Mouse (Mus musculus) lung, adult 2 months (tissue): ENCODE results near the gene Vash2. TPM values are rescaled to one million over a fixed set of nuclear protein-coding genes. Genes with fewer than 3 reads are reported as not detected.

Source experiments
- DNase-seq: peaks from one replicate; pipeline ENCODE4 v3.0.0; 2022
- H3K4me1 ChIP-seq: fragments of 200-500 bp; 2 replicates; pipeline ENCODE4 v1.6.1; 2011; ENCODE audit warnings: low read length; ENCODE audit not compliant: control insufficient read depth, insufficient read depth
- H3K4me3 ChIP-seq: fragments of 200-500 bp; replicated peaks from 2 replicates; pipeline ENCODE3; 2011; ENCODE audit warnings: low read depth, mild to moderate bottlenecking, control low read depth, low read length; ENCODE audit errors: extremely low read depth
- CTCF ChIP-seq: fragments of 200-500 bp; IDR thresholded peaks from 2 replicates; pipeline ENCODE4 v1.5.1; 2011; ENCODE audit warnings: mild to moderate bottlenecking, low read length, control low read depth; ENCODE audit not compliant: insufficient read depth
- POLR2A ChIP-seq: fragments of 200-500 bp; IDR thresholded peaks from 2 replicates; pipeline ENCODE4 v1.6.1; 2011; ENCODE audit warnings: low read depth, mild to moderate bottlenecking, control low read depth, low read length, borderline replicate concordance; ENCODE audit errors: extremely low read depth
- WGBS: fragments of 180-500 bp; shearing (Covaris S2); methylation state at CpG from one replicate; pipeline ENCODE4 v1.1.7; 2018; 5-methylcytosine and 5-hydroxymethylcytosine counted together
- polyA plus RNA-seq: library from polyadenylated mRNA; depleted of rRNA; stranded (reverse); fragments of >200 nt; gene quantifications from 2 replicates; pipeline ENCODE4 v1.2.3, GENCODE M21; 2012

The Vash2 gene
- polyA plus RNA-seq, 1 experiment = 1.5 TPM

DNA sequence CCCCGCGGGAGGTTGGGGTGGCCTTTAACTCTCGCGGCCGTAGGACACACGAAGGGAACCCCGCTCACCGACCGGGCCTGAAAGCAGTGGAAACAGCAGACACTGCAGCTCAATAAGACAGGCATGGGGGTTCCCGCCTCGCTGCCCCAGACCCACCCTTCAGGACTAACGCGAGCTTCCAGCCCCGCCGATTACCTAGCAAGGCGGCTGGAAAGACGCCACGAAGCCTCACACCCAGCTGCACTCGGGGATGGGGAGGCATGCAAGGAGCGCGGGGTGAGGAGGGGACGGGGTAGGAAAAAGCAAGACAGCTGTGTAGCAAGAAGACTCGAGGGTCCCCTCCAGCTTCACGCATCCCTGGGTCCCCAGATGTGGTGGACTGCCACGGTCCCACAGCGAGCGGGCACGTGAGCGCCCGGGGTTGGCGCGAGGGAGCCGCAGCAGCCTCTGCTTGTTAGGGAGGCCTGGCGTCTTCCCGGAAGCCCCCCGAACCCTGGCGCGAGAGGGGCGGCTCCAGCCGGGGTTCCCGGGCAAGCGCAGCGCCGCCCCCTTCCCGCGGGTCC lies 504 bp downstream of the Vash2 start:
- peak overlapping the region; percentile 37 for H3K4me3 ChIP-seq
- DNase-seq = no peak
- WGBS = 1% methylated on average over 46 of the region's 46 CpGs
- H3K4me1 ChIP-seq = no peaks in the 10 kb centered on the region; the same call in 1 of the 2 replicates
- no peak for TF ChIP-seq POLR2A
- TF ChIP-seq CTCF = no peak

DNA sequence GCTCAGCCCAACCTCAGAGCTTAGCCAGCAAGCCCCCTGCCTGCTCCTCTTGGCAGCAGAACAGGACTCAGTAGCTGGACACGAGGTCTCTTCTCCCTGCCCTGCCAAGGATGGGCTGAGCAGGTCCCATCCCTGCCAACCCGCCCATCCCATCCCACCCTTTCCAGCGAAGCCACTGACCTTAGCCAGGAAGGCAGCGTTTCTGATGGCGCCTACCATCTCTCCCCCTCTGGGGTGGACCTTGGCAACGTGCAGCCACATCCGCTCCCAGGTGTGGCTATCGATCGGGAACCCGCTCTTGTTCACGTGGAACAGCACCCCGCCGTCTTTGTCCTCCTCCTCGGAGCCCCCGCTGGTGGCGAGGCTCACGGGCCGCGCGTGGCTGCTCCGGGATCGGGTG lies 1.1 kb downstream of the Vash2 start:
- no peaks in the 10 kb centered on the region; the same call in 1 of the 2 replicates for H3K4me1 ChIP-seq
- DNase-seq = no peak
- TF ChIP-seq CTCF (no peak), POLR2A (no peak)
- H3K4me3 ChIP-seq = no peak overlapping the region
- WGBS = 2% methylated on average over 22 of the region's 22 CpGs

DNA sequence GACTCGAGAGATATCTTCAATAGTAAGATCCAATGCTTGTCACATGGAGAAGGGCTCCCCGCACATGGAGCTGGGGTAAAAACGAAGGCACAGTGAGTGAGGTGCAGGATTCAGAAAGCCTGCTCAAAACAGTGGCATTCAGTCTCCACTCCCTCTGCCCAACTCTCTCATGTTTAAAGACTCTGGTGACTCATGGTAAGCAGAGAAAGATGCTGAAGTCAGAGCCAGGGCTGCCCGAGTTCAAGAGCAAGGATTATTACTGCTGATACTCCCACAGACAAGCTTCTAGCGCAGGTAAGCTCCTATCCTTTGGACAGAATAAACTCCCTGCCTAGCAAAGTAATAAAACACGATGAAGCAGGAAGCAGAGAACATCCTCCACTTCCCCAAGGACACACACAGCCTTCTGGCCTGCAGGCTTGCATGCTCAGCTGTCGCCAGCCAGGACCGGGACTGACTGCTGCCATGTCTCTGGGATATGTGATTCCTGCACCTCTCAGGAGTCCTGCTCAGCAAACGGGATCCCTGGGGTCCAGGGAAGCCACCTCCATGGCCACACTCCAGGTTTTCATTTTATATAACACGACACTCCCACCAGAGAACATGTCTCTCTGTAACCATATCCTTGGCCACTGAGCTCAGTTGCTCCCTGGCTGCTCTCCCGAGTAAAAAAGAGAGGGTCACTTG lies 2.1 kb downstream of the Vash2 start:
- DNase-seq = no peak
- Histone ChIP-seq H3K4me3 (no peak overlapping the region), H3K4me1 (no peaks in the 10 kb centered on the region; the same call in 1 of the 2 replicates)
- WGBS = 58% methylated on average over 11 of the region's 11 CpGs
- TF ChIP-seq CTCF = no peak
- no peak for TF ChIP-seq POLR2A

DNA sequence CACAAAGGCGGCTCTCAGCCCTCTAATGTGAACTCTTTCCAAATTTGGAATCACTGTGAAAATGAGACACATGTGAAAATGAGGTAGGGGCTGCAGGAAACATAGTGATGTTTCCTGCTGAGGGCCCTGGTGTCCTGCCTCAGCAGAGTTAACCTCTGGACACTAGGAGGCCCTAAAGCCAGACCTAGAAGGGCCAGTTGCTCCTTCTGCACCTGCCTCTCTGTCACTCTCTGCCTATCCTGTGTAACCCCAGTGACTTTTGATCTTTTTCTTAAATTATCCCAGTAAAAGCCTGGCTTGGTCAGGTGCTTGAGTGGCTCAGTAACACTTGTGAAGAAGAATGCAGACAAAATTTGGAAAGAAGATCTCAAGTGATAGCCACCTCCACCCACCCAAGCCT lies 4.3 kb downstream of the Vash2 start:
- H3K4me3 ChIP-seq = no peak overlapping the region
- no peak for TF ChIP-seq POLR2A
- no peak for TF ChIP-seq CTCF
- 92% methylated on average over 1 of the region's 1 CpGs for WGBS
- no peak for DNase-seq
- H3K4me1 ChIP-seq = no peaks in the 10 kb centered on the region; the same call in 1 of the 2 replicates

DNA sequence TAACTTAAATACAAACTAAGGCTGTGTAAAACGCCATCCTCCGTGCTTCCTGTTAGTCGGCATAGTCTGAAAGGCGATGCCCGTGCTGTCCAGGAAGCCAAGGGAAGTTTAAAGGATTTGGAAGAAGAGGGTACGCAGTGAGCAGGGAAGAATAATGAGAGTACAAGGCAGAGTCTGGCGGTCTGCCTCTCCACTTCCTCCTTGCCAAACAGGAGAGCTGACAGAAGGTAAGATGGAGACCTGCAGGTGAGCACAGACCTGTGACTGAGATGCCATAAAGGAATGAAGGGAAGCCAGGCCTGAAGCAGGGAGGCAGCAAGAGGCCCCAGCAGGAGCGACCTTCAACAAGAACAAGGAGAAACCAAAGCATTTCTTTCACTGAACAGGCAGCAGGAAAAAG lies 4.9 kb downstream of the Vash2 start:
- Histone ChIP-seq H3K4me3 (no peak overlapping the region), H3K4me1 (no peaks in the 10 kb centered on the region; the same call in 1 of the 2 replicates)
- no peak for DNase-seq
- no peak for TF ChIP-seq POLR2A
- no peak for TF ChIP-seq CTCF
- 75% methylated on average over 8 of the region's 8 CpGs for WGBS

DNA sequence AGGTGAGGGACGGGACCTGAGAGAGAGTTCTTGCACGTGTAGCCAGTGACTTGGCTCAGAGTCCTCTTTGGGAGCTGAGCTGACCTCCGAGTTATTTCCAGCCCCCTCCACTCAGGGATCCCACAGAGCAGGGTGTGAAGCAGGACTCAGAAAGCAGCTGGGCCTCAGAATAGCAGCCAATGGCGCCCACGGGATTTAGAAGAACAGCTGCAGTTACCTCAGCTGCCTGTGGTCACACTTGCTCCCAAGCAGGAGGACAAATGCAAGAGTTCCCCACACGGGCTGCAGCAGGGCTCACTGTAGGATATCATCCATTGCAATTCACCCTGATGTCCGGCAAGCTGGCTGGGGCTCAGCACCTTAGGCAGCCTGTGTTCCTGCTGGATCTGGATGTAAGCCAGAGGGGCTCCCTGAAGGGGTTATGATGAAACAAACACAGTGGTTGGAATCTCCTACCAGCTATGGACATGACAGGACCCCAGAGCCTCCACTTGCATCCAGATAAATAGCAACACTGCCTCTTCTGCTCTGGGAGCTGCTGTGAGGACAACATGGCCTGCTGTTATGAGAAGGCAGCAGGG lies 6.4 kb downstream of the Vash2 start:
- no peaks in the 10 kb centered on the region for H3K4me1 ChIP-seq
- no peak for DNase-seq
- 66% methylated on average over 7 of the region's 7 CpGs for WGBS
- TF ChIP-seq POLR2A (no peak), CTCF (no peak)
- no peak overlapping the region for H3K4me3 ChIP-seq

DNA sequence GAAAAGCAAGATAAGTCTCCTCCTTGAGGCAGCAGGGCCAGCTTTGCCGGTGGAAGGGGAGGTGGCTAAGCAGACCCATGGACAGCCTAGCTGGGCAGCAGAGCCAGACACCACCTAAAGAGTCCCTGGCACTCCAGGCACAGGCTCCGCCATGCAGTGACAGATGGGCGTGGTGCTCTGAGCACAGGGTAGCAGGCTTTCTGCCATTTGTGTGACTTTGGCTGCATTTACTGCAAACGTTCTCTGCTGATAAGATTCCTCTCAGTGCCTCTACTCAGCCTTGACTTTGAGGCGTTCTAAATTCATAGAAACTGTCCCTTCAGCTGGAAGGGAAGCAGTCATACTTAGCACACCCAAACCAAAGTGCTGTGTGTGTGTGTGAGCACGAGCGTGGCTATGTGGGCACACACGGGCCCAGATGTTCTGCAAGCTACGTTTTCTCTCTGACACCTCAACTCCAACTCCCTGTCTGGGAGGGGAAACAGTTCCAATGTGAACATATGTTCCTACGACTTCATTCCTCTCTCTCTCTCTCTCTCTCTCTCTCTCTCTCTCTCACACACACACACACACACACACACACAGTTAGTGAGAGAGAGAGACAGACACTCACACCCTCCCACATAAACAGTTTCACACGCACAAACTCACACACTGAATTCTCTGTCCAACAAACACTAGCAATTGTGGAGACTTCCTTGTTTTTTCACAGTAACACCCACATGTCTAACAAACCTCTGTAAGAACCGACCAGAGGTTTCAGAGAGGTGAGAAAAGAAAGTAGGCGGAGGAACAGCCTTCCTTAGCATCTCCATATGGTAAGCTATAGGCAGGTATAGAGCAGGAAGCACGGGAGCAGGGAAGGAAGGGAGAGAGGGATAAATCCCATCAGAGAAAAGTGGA lies 7.1 kb downstream of the Vash2 start:
- Histone ChIP-seq H3K4me3 (no peak overlapping the region), H3K4me1 (no peaks in the 10 kb centered on the region)
- 69% methylated on average over 14 of the region's 14 CpGs for WGBS
- TF ChIP-seq POLR2A = no peak
- TF ChIP-seq CTCF = no peak
- DNase-seq = no peak

DNA sequence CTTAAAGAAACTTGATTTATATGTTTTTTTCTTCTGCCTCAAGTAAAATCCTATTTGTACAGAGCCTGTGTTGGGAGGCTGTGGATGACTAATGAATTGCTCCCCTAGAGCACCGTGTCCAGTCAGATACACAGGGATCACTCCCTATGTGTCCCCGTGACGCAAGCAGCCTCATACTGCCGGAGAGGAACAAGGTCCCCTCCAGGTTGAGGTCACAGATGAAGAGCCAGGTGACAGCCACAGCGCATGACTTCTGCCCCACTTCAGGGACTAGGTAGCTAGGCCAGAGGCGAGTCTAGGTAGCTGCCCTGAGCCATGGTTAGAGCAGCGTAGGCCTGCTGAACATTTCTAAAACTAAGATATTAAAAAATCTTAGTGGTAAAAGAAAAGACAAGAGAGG lies 11.1 kb downstream of the Vash2 start:
- TF ChIP-seq CTCF (no peak), POLR2A (no peak)
- Histone ChIP-seq H3K4me1 (no peaks in the 10 kb centered on the region), H3K4me3 (no peak overlapping the region)
- no peak for DNase-seq
- 89% methylated on average over 7 of the region's 7 CpGs for WGBS
